Comparison of ENCODE assay signal across 8 mouse cellular contexts in the genomic region with DNA sequence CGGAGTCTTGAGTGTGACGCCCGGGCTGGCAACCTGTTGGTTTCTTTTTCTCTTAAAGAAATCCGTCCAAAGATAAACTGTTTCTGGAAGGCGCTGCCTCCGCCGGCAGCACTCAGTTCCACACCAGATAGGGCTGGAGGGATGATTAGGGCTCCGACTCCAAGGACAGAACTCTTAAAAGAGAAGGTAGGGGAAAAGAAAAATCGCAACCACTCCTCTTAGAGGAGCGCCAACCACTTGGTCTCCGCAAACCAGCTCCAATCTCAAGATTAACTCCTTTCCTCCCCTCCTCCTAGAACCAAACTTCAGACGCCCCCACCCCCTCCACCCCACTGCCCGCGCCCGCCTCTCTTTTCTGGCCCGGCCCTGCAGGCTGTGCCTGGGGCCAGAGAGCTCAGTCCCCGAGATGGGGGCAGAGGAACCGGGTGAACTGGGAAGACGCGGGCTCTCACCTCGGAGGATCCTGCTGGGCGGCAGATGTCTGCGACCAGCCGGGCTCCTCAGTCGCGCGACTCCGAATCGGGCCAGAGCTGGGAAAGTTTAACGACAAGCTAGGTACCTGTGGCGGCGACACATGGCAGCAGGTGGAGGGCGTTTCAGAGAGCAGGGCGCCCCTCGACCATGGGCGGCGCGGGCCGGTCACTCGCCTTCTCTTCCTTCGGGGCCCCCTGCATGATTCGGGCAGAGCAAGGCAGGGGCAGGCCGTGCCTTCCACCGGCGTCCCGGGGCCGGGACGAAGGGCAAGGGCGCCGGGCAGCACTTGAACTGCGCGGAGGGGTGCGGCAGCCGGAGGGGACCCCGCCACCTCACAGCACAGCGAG. TPM values are rescaled to one million over a fixed set of nuclear protein-coding genes. Genes with fewer than 3 reads are reported as not detected.
DNase-seq lines count a peak whose midpoint lies in the region; ATAC-seq and TF ChIP-seq lines count a peak whose summit lies in the region.

No protein-coding gene starts in this region.

- no peak for DNase-seq in lung, adult 2 months
- no peak for DNase-seq in lung, postnatal 25 days (ENCODE audit: low spot score)
- peak; percentile 72 for DNase-seq in NIH3T3 (ENCODE audit: low read depth)
- peak; percentile 41 to 57 for DNase-seq in heart, postnatal 10 days
- DNase-seq in left cerebral cortex, adult 11 months (ENCODE audit: low spot score): no peak

- no peak for TF ChIP-seq POLR2A in lung, adult 2 months (IDR thresholded peaks at IDR 0.05; ENCODE audit: borderline replicate concordance, extremely low read depth, low read depth, low read length)
- no peak for TF ChIP-seq POLR2A in cortical plate, adult 2 months (IDR thresholded peaks at IDR 0.05; ENCODE audit: extremely low read depth, insufficient read depth, low read length)
- TF ChIP-seq POLR2A in testis, adult 2 months (IDR thresholded peaks at IDR 0.05; ENCODE audit: control insufficient read depth, low read depth, low read length): no peak

- peak overlapping the region; percentile 92 for H3K4me2 ChIP-seq in lung, embryonic 15.5 days

- WGBS in lung, adult 2 months: 0% methylated on average over 55 of the region's 56 CpGs
- WGBS in lung, embryonic 15.5 days: 1% methylated on average over 56 of the region's 56 CpGs

- TF ChIP-seq CTCF in lung, adult 2 months (IDR thresholded peaks at IDR 0.05; ENCODE audit: insufficient read depth, low read length): no peak
- no peak for TF ChIP-seq CTCF in cortical plate, adult 2 months (IDR thresholded peaks at IDR 0.05; ENCODE audit: extremely low read depth, insufficient read depth, low read length)
- no peak for TF ChIP-seq CTCF in testis, adult 2 months (IDR thresholded peaks at IDR 0.05; ENCODE audit: control insufficient read depth, insufficient read depth, insufficient replicate concordance, low read depth, low read length)

- H3K4me1 ChIP-seq in lung, adult 2 months (ENCODE audit: control insufficient read depth, insufficient read depth, low read length): peaks cover 15% of the 10 kb centered on the region
- H3K4me1 ChIP-seq in cortical plate, adult 2 months (ENCODE audit: control insufficient read depth, insufficient read depth, low read length): peaks cover 2% of the 10 kb centered on the region; the same call in 1 of the 2 replicates
- peaks cover 46% of the 10 kb centered on the region for H3K4me1 ChIP-seq in lung, embryonic 15.5 days
- peaks cover 29% of the 10 kb centered on the region for H3K4me1 ChIP-seq in testis, adult 2 months (ENCODE audit: control insufficient read depth, insufficient read depth, low read length)

- peak overlapping the region; percentile 76 for H3K9ac ChIP-seq in lung, embryonic 15.5 days

- no peak overlapping the region for H3K27ac ChIP-seq in cortical plate, adult 2 months (ENCODE audit: insufficient read depth, low read length)
- H3K27ac ChIP-seq in lung, embryonic 15.5 days: peak overlapping the region; percentile 92
- H3K27ac ChIP-seq in testis, adult 2 months (ENCODE audit: control insufficient read depth, insufficient read depth, low read depth, low read length): no peak overlapping the region

- ATAC-seq in lung, embryonic 15.5 days (ENCODE audit: borderline replicate concordance, extremely low read depth, low FRiP score, low TSS enrichment): no peak

- no peaks in the 10 kb centered on the region for H3K9me3 ChIP-seq in lung, embryonic 15.5 days

- no peaks in the 10 kb centered on the region for H3K36me3 ChIP-seq in lung, embryonic 15.5 days
- H3K36me3 ChIP-seq in testis, adult 2 months (ENCODE audit: control insufficient read depth, insufficient read depth, low read length): no peaks in the 10 kb centered on the region

- intact Hi-C loops in heart, postnatal 10 days (cut with DNase I): loop anchor here (1.0 to 10.0 kb wide), 2 partner anchors 181 to 448 kb away; a partner anchor contains a TSS

- H3K4me3 ChIP-seq in lung, adult 2 months (replicated peaks; ENCODE audit: extremely low read depth, low read depth, low read length): peak overlapping the region; percentile 54
- peak overlapping the region; percentile 19 for H3K4me3 ChIP-seq in cortical plate, adult 2 months (ENCODE audit: insufficient read depth, low read length)
- peak overlapping the region; percentile 72 for H3K4me3 ChIP-seq in lung, embryonic 15.5 days
- H3K4me3 ChIP-seq in testis, adult 2 months (ENCODE audit: control insufficient read depth, low read depth, low read length): peak overlapping the region; percentile 88

- peaks cover 44% of the 10 kb centered on the region for H3K27me3 ChIP-seq in lung, embryonic 15.5 days
- H3K27me3 ChIP-seq in testis, adult 2 months (ENCODE audit: control insufficient read depth, insufficient read depth, low read length): no peaks in the 10 kb centered on the region; the same call in 1 of the 2 replicates

RNA-seq across cellular contexts. Expression of a gene that starts 0.7 kb away (rescaled TPM):
- polyA plus RNA-seq in lung, adult 2 months (2012; rRNA removed): 28.2 and 30.9 TPM in 2 replicates
- 0.66 and 0.90 TPM in 2 replicates for polyA plus RNA-seq in cortical plate, adult 2 months (2012; rRNA removed)
- total RNA-seq in heart, postnatal 10 days (2021): 1 to 10 TPM; 6.4 to 7.9 TPM
- polyA plus RNA-seq in lung, embryonic 15.5 days (2015; fragmentation: Nextera tagmentation; extraction: Ambion mirVana): 3.0 and 3.1 TPM in 2 replicates
- polyA plus RNA-seq in testis, adult 2 months (2012; rRNA removed): 1.8 and 1.9 TPM in 2 replicates

RNA-seq across cellular contexts. Expression of a gene that starts 46.6 kb away (rescaled TPM):
- polyA plus RNA-seq in lung, adult 2 months (2012; rRNA removed): 26.8 and 31.6 TPM in 2 replicates
- polyA plus RNA-seq in cortical plate, adult 2 months (2012; rRNA removed): 25.9 and 28.7 TPM in 2 replicates
- 10 to 100 TPM; 24.0 to 27.6 TPM for total RNA-seq in heart, postnatal 10 days (2021)
- polyA plus RNA-seq in lung, embryonic 15.5 days (2015; fragmentation: Nextera tagmentation; extraction: Ambion mirVana): 3.8 TPM in 2 replicates
- 202 and 230 TPM in 2 replicates for polyA plus RNA-seq in testis, adult 2 months (2012; rRNA removed)

Comparison
In these comparisons a context has a peak if more than half of its experiments do, and no peak if none do; other contexts are left out.
1. DNase-seq: peak in NIH3T3 (single experiment) and heart, postnatal 10 days (2 of 2); none in lung, adult 2 months (single experiment), lung, postnatal 25 days (single experiment) and left cerebral cortex, adult 11 months (single experiment).
2. H3K4me3 ChIP-seq: peak in every context shown above with its lines; median percentile 88 in testis, adult 2 months; 72 in lung, embryonic 15.5 days; 54 in lung, adult 2 months; 19 in cortical plate, adult 2 months.